Mouse (Mus musculus) stomach, embryonic 16.5 days (tissue): Measurements from ENCODE around the gene Rimbp2. TPM values are rescaled to one million over a fixed set of nuclear protein-coding genes. Genes with fewer than 3 reads are reported as not detected.

Experiments
- polyA plus RNA-seq: library from polyadenylated mRNA; unstranded; fragments of >200 nt; fragmentation: Nextera tagmentation; extraction: Ambion mirVana; gene quantifications from 2 replicates; pipeline ENCODE4 v1.2.1, GENCODE M21; 2015

Rimbp2 gene
- polyA plus RNA-seq, 1 experiment from 2014 or later = 0.39 TPM

Other genes with a start within 250 kb of the Rimbp2 start
- 27.8 and 30.6 TPM in 2 replicates for gene Stx2, start 55.1 kb upstream of the Rimbp2 start, polyA plus RNA-seq
- gene Ran, start 66.6 kb upstream of the Rimbp2 start, polyA plus RNA-seq = 421 and 484 TPM in 2 replicates
- 4.9 and 5.8 TPM in 2 replicates for gene Adgrd1, start 143.3 kb upstream of the Rimbp2 start, polyA plus RNA-seq